Mouse (Mus musculus): ENCODE results near the gene Slc38a3. TPM values are rescaled to one million over a fixed set of nuclear protein-coding genes. Genes with fewer than 3 reads are reported as not detected.

Slc38a3 gene
- total RNA-seq, 2 experiments from 2014 or later, result 0.30 to 1.0 TPM

- DNase-seq, result no peak
These were observed 26.8 kb upstream of the Slc38a3 start for GRCm38 (mm10) chr9:107696106-107696479.

GRCm38 (mm10) chr9:107695441-107696105 is 26.2 kb upstream of the Slc38a3 start:
- peak in 1 of 2 experiments; percentile 47 for DNase-seq

- DNase-seq, result peak; percentile 42 to 69
These were observed 25.3 kb upstream of the Slc38a3 start for GRCm38 (mm10) chr9:107694627-107695026.

GRCm38 (mm10) chr9:107693433-107693987 is 24.2 kb upstream of the Slc38a3 start:
- DNase-seq, result no peak

- no peak for DNase-seq
These were observed 23.5 kb upstream of the Slc38a3 start for GRCm38 (mm10) chr9:107692785-107693184.

GRCm38 (mm10) chr9:107690391-107690790 is 21.1 kb upstream of the Slc38a3 start:
- DNase-seq, result no peak

- no peak for DNase-seq
These were observed 19.6 kb upstream of the Slc38a3 start for GRCm38 (mm10) chr9:107688939-107689338.

- no peak for DNase-seq
These were observed 19.1 kb upstream of the Slc38a3 start for GRCm38 (mm10) chr9:107688415-107688814.

- DNase-seq, result peak; percentile 63 to 75
These were observed 16.1 kb upstream of the Slc38a3 start for GRCm38 (mm10) chr9:107685231-107685981.

GRCm38 (mm10) chr9:107682405-107682804 is 13.1 kb upstream of the Slc38a3 start:
- no peak for DNase-seq

- DNase-seq, result no peak
These were observed 10.2 kb upstream of the Slc38a3 start, which contains the start of gene Gnat1 for GRCm38 (mm10) chr9:107679501-107679900. Gene Gnat1, minus strand, starts transcription at chr9:107679712.

- no peak for DNase-seq
These were observed 9.5 kb upstream of the Slc38a3 start for GRCm38 (mm10) chr9:107678861-107679260.

GRCm38 (mm10) chr9:107677819-107678526 is 8.6 kb upstream of the Slc38a3 start:
- peak; percentile 55 to 75 for DNase-seq

- peak; percentile 38 to 58 for DNase-seq
These were observed 7.9 kb upstream of the Slc38a3 start for GRCm38 (mm10) chr9:107677091-107677784.

- no peak for DNase-seq
These were observed 7.0 kb upstream of the Slc38a3 start for GRCm38 (mm10) chr9:107676302-107676701.

GRCm38 (mm10) chr9:107675671-107676301 is 6.5 kb upstream of the Slc38a3 start:
- DNase-seq, result peak; percentile 81 to 88

- no peak for DNase-seq
These were observed 5.5 kb upstream of the Slc38a3 start for GRCm38 (mm10) chr9:107674609-107675429.

- no peak for DNase-seq
These were observed 929 bp upstream of the Slc38a3 start for GRCm38 (mm10) chr9:107670259-107670658.

- DNase-seq, result no peak
These were observed 414 bp downstream of the Slc38a3 start for GRCm38 (mm10) chr9:107668916-107669315.

GRCm38 (mm10) chr9:107668011-107668410 is 1.3 kb downstream of the Slc38a3 start:
- DNase-seq, result no peak

Measured in adrenal gland, postnatal 36 days (tissue).